Mouse (Mus musculus) liver, embryonic 16.5 days (tissue): Measurements from ENCODE around the gene Olfr427. TPM values are rescaled to one million over a fixed set of nuclear protein-coding genes. Genes with fewer than 3 reads are reported as not detected.

Source experiments
- ATAC-seq: fragments of 200-750 bp; cut with Nextera tagmentation; 2 replicates; pipeline ENCODE4 v1.8.0; 2017; ENCODE audit warnings: low read depth, mild to moderate bottlenecking, moderate number of reproducible peaks, moderate library complexity
- H3K27ac ChIP-seq: fragments of 300-500 bp; sonication (generic); 2 replicates; pipeline ENCODE4 v1.5.1; 2014; ENCODE audit warnings: mild to moderate bottlenecking, low read length
- H3K27me3 ChIP-seq: fragments of 300-500 bp; sonication (generic); 2 replicates; pipeline ENCODE4 v1.6.1; 2014; ENCODE audit warnings: low read depth, low read length, mixed read lengths; ENCODE audit not compliant: control insufficient read depth, insufficient read depth
- H3K36me3 ChIP-seq: fragments of 300-500 bp; sonication (generic); 2 replicates; pipeline ENCODE4 v1.6.1; 2014; ENCODE audit warnings: mild to moderate bottlenecking; ENCODE audit not compliant: control insufficient read depth, insufficient read depth
- H3K4me1 ChIP-seq: fragments of 300-500 bp; sonication (generic); 2 replicates; pipeline ENCODE4 v1.6.1; 2014; ENCODE audit warnings: low read depth, low read length, mixed read lengths; ENCODE audit not compliant: control insufficient read depth
- H3K4me2 ChIP-seq: fragments of 300-500 bp; sonication (generic); 2 replicates; pipeline ENCODE4 v1.6.1; 2014; ENCODE audit warnings: low read depth, low read length, mixed read lengths
- H3K4me3 ChIP-seq: fragments of 300-500 bp; sonication (generic); 2 replicates; pipeline ENCODE4 v1.5.1; 2014; ENCODE audit warnings: low read depth, mild to moderate bottlenecking, low read length
- H3K9ac ChIP-seq: fragments of 300-500 bp; sonication (generic); 2 replicates; pipeline ENCODE4 v1.6.1; 2014; ENCODE audit warnings: low read depth, low read length
- H3K9me3 ChIP-seq: fragments of 300-500 bp; sonication (generic); replicated peaks from 2 replicates; pipeline ENCODE4 v1.6.1; 2016; ENCODE audit warnings: low read length; ENCODE audit not compliant: control insufficient read depth
- WGBS: fragments of 180-500 bp; shearing (Covaris S2); extraction: QIAGEN DNeasy Blood & Tissue Kit; methylation state at CpG from one replicate; pipeline ENCODE4 v1.1.7; 2014; ENCODE audit not compliant: insufficient replicate concordance; 5-methylcytosine and 5-hydroxymethylcytosine counted together
- polyA plus RNA-seq: library from polyadenylated mRNA; unstranded; fragments of >200 nt; fragmentation: Nextera tagmentation; extraction: Ambion mirVana; gene quantifications from 2 replicates; pipeline ENCODE4 v1.2.1, GENCODE M21; 2015

The Olfr427 gene
- polyA plus RNA-seq, 1 experiment from 2014 or later = not detected

- WGBS = 66% methylated on average over 3 of the region's 3 CpGs
- H3K36me3 ChIP-seq = no peaks in the 10 kb centered on the region
- H3K9me3 ChIP-seq = no peaks in the 10 kb centered on the region
- no peak within 1 kb of the TSS for H3K27ac ChIP-seq
- H3K4me3 ChIP-seq = no peak within 1 kb of the TSS
- ATAC-seq = no peak
- no peak within 1 kb of the TSS for H3K9ac ChIP-seq
- no peaks in the 10 kb centered on the region for H3K4me1 ChIP-seq
- no peak within 1 kb of the TSS for H3K4me2 ChIP-seq
- no peaks in the 10 kb centered on the region for H3K27me3 ChIP-seq
Measured at GRCm38 (mm10) chr1:174066305-174066704, 30.4 kb upstream of the Olfr427 start, which contains the start of gene Olfr430. Gene Olfr430, plus strand, starts transcription at chr1:174066605.

GRCm38 (mm10) chr1:174084031-174084430 lies 12.7 kb upstream of the Olfr427 start, which contains the start of gene Olfr429:
Gene Olfr429, plus strand, starts transcription at chr1:174084331.
- Histone ChIP-seq H3K27me3 (no peaks in the 10 kb centered on the region), H3K27ac (no peak within 1 kb of the TSS), H3K9ac (no peak within 1 kb of the TSS), H3K4me1 (no peaks in the 10 kb centered on the region), H3K4me3 (no peak within 1 kb of the TSS), H3K9me3 (no peaks in the 10 kb centered on the region), H3K4me2 (no peak within 1 kb of the TSS), H3K36me3 (no peaks in the 10 kb centered on the region)
- no peak for ATAC-seq
- WGBS = 67% methylated on average over 2 of the region's 2 CpGs

- H3K4me2 ChIP-seq = no peak overlapping the region
- H3K9ac ChIP-seq = no peak overlapping the region
- no peak overlapping the region for H3K4me3 ChIP-seq
- no peaks in the 10 kb centered on the region for H3K36me3 ChIP-seq
- WGBS = 42% methylated on average over 2 of the region's 2 CpGs
- H3K27ac ChIP-seq = no peak overlapping the region
- no peak for ATAC-seq
- H3K4me1 ChIP-seq = no peaks in the 10 kb centered on the region
- H3K9me3 ChIP-seq = no peaks in the 10 kb centered on the region
- H3K27me3 ChIP-seq = no peaks in the 10 kb centered on the region
Measured at GRCm38 (mm10) chr1:174103735-174104134, 7.0 kb downstream of the Olfr427 start.

- Histone ChIP-seq H3K36me3 (no peaks in the 10 kb centered on the region), H3K9ac (no peak within 1 kb of the TSS), H3K4me3 (no peak within 1 kb of the TSS), H3K4me1 (no peaks in the 10 kb centered on the region), H3K27me3 (no peaks in the 10 kb centered on the region), H3K9me3 (no peaks in the 10 kb centered on the region), H3K4me2 (no peak within 1 kb of the TSS), H3K27ac (no peak within 1 kb of the TSS)
- ATAC-seq = no peak
- 40% methylated on average over 2 of the region's 2 CpGs for WGBS
Measured at GRCm38 (mm10) chr1:174121062-174121461, 24.4 kb downstream of the Olfr427 start, which contains the start of gene Olfr231. Gene Olfr231, minus strand, starts transcription at chr1:174121162.

- Histone ChIP-seq H3K4me1 (no peaks in the 10 kb centered on the region), H3K9ac (no peak within 1 kb of the TSS), H3K36me3 (no peaks in the 10 kb centered on the region), H3K27ac (no peak within 1 kb of the TSS), H3K27me3 (no peaks in the 10 kb centered on the region), H3K4me2 (no peak within 1 kb of the TSS), H3K9me3 (no peaks in the 10 kb centered on the region), H3K4me3 (no peak within 1 kb of the TSS)
- ATAC-seq = no peak
- WGBS = 64% methylated on average over 3 of the region's 3 CpGs
Measured at GRCm38 (mm10) chr1:174131217-174131616, 34.5 kb downstream of the Olfr427 start, which contains the start of gene Olfr424. Gene Olfr424, plus strand, starts transcription at chr1:174131517.

- H3K4me1 ChIP-seq = no peaks in the 10 kb centered on the region
- 64% methylated on average over 3 of the region's 3 CpGs for WGBS
- no peaks in the 10 kb centered on the region for H3K9me3 ChIP-seq
- no peak overlapping the region for H3K4me3 ChIP-seq
- H3K27me3 ChIP-seq = no peaks in the 10 kb centered on the region
- H3K9ac ChIP-seq = no peak overlapping the region
- H3K36me3 ChIP-seq = no peaks in the 10 kb centered on the region
- no peak overlapping the region for H3K4me2 ChIP-seq
- no peak overlapping the region for H3K27ac ChIP-seq
- no peak for ATAC-seq
Measured at GRCm38 (mm10) chr1:174131999-174132398, 35.3 kb downstream of the Olfr427 start.

- Histone ChIP-seq H3K9ac (no peak overlapping the region), H3K36me3 (no peaks in the 10 kb centered on the region), H3K9me3 (no peaks in the 10 kb centered on the region), H3K27ac (no peak overlapping the region), H3K4me3 (no peak overlapping the region), H3K4me1 (no peaks in the 10 kb centered on the region), H3K27me3 (no peaks in the 10 kb centered on the region), H3K4me2 (no peak overlapping the region)
- 21% methylated on average over 2 of the region's 2 CpGs for WGBS
- ATAC-seq = no peak
Measured at GRCm38 (mm10) chr1:174141384-174141783, 44.7 kb downstream of the Olfr427 start.

GRCm38 (mm10) chr1:174146696-174147095 lies 50.0 kb downstream of the Olfr427 start:
- Histone ChIP-seq H3K4me2 (no peak overlapping the region), H3K27ac (no peak overlapping the region), H3K4me3 (no peak overlapping the region), H3K36me3 (no peaks in the 10 kb centered on the region), H3K9ac (no peak overlapping the region), H3K9me3 (no peaks in the 10 kb centered on the region), H3K4me1 (no peaks in the 10 kb centered on the region), H3K27me3 (no peaks in the 10 kb centered on the region)
- ATAC-seq = no peak
- 80% methylated on average over 1 of the region's 1 CpGs for WGBS

GRCm38 (mm10) chr1:174149289-174149688 lies 52.6 kb downstream of the Olfr427 start:
- no peak overlapping the region for H3K27ac ChIP-seq
- no peaks in the 10 kb centered on the region for H3K27me3 ChIP-seq
- H3K4me1 ChIP-seq = no peaks in the 10 kb centered on the region
- no peaks in the 10 kb centered on the region for H3K9me3 ChIP-seq
- no peaks in the 10 kb centered on the region for H3K36me3 ChIP-seq
- no peak overlapping the region for H3K9ac ChIP-seq
- no peak overlapping the region for H3K4me2 ChIP-seq
- no peak overlapping the region for H3K4me3 ChIP-seq
- 83% methylated on average over 2 of the region's 2 CpGs for WGBS
- no peak for ATAC-seq
